Mouse (Mus musculus) lung, embryonic 16.5 days (tissue): ENCODE data around the gene Svs3a. TPM values are rescaled to one million over a fixed set of nuclear protein-coding genes. Genes with fewer than 3 reads are reported as not detected.
"Not testable (repeated sequence)": the region's sequence is repeated elsewhere in the genome, so short reads cannot be mapped to it uniquely, and the experiment has no call there.

Experiments used
- ATAC-seq: fragments of 200-750 bp; cut with Nextera tagmentation; 2 replicates; pipeline ENCODE4 v1.8.0; 2017; ENCODE audit warnings: low read depth, mild to moderate bottlenecking, moderate library complexity
- H3K27ac ChIP-seq: fragments of 300-500 bp; sonication (generic); 2 replicates; pipeline ENCODE4 v1.5.1; 2014; ENCODE audit warnings: mild to moderate bottlenecking, control low read depth, low read length
- H3K27me3 ChIP-seq: fragments of 300-500 bp; sonication (generic); 2 replicates; pipeline ENCODE4 v1.6.1; 2014; ENCODE audit warnings: low read depth, low read length, mixed read lengths; ENCODE audit not compliant: control insufficient read depth, insufficient read depth
- H3K36me3 ChIP-seq: fragments of 300-500 bp; sonication (generic); 2 replicates; pipeline ENCODE4 v1.6.1; 2014; ENCODE audit warnings: low read length; ENCODE audit not compliant: control insufficient read depth, insufficient read depth
- H3K4me1 ChIP-seq: fragments of 300-500 bp; sonication (generic); replicated peaks from 2 replicates; pipeline ENCODE4 v1.6.1; 2014; ENCODE audit warnings: low read length, mixed read lengths; ENCODE audit not compliant: control insufficient read depth, insufficient read depth
- H3K4me2 ChIP-seq: fragments of 300-500 bp; sonication (generic); 2 replicates; pipeline ENCODE4 v1.6.1; 2014; ENCODE audit warnings: low read depth, low read length, control low read depth
- H3K4me3 ChIP-seq: fragments of 300-500 bp; sonication (generic); 2 replicates; pipeline ENCODE4 v1.5.1; 2014; ENCODE audit warnings: mild to moderate bottlenecking, low read length, control low read depth
- H3K9ac ChIP-seq: fragments of 300-500 bp; sonication (generic); 2 replicates; pipeline ENCODE4 v1.6.1; 2014; ENCODE audit warnings: low read length, control low read depth
- H3K9me3 ChIP-seq: fragments of 300-500 bp; sonication (generic); 2 replicates; pipeline ENCODE4 v1.6.1; 2016; ENCODE audit warnings: low read length; ENCODE audit not compliant: control insufficient read depth
- WGBS: fragments of 180-500 bp; shearing (Covaris S2); extraction: QIAGEN DNeasy Blood & Tissue Kit; methylation state at CpG from one replicate; pipeline ENCODE4 v1.1.7; 2014; 5-methylcytosine and 5-hydroxymethylcytosine counted together
- polyA plus RNA-seq: library from polyadenylated mRNA; unstranded; fragments of >200 nt; fragmentation: Nextera tagmentation; extraction: Ambion mirVana; gene quantifications from 2 replicates; pipeline ENCODE4 v1.2.1, GENCODE M21; 2015

Svs3a gene
- polyA plus RNA-seq, result not detected in 2 replicates

DNA sequence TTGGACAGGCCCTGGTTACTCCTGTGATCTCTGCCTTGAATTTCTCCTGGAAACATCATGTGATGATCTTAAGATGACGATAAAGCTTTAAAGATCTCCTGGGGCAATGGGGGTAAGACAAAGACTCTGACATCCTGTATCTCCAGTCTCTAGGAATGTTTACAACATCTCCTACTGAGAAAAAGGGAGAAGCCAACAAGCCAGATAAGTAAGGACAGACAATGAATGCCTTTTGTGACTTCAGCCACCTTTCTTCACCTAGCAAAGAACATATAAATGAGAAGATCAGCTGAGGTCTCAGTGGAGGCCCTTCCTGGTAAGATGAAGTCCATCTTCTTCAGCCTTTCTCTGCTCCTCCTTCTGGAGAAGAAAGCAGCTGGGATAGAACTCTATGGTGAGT, at the start of gene Svs3a:
Gene Svs3a, plus strand, starts transcription at position 301 of the 400 bp plus-strand sequence.
- H3K9ac ChIP-seq, ATAC-seq, H3K9me3 ChIP-seq, H3K4me2 ChIP-seq, H3K36me3 ChIP-seq, H3K27me3 ChIP-seq, H3K4me1 ChIP-seq, H3K4me3 ChIP-seq, H3K27ac ChIP-seq: not testable (repeated sequence)
- 76% methylated on average over 1 of the region's 1 CpGs for WGBS

DNA sequence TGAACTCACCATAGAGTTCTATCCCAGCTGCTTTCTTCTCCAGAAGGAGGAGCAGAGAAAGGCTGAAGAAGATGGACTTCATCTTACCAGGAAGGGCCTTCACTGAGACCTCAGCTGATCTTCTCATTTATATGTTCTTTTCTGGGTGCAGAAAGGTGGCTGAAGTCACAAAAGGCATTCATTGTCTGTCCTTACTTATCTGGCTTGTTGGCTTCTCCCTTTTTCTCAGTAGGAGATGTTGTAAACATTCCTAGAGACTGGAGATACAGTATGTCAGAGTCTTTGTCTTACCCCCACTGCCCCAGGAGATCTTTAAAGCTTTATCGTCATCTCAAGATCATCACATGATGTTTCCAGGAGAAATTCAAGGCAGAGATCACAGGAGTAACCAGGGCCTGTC, 32.5 kb upstream of the Svs3a start, which contains the start of gene Svs3b:
Gene Svs3b, minus strand, starts transcription at position 101 of the 400 bp plus-strand sequence.
- not testable (repeated sequence) for H3K36me3 ChIP-seq, ATAC-seq, H3K4me2 ChIP-seq, H3K27me3 ChIP-seq, H3K27ac ChIP-seq, H3K4me3 ChIP-seq, H3K9ac ChIP-seq, H3K4me1 ChIP-seq, H3K9me3 ChIP-seq
- 71% methylated on average over 1 of the region's 1 CpGs for WGBS

DNA sequence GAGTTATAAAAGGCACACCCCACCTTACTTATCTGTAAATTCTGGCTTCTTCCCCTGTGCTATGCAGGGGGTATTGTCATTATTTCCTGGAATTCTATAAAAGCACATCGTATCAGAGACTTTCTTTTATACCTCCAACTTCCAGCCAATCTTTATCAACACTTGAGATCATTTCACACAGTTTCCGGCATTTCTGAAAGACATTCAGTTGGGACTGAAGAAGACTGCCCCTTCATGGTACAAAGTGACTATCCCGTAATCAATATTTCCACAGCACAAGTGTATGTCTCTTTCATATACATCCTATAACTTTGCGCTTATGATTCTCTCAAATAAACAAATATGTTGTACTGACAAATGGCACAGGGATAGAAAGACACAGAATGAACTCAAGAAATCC, 10.7 kb upstream of the Svs3a start, which contains the start of gene Svs4:
Gene Svs4, minus strand, starts transcription at position 101 of the 400 bp plus-strand sequence.
- no peak for ATAC-seq
- Histone ChIP-seq H3K9ac (no peak within 1 kb of the TSS), H3K4me1 (no peaks in the 10 kb centered on the region), H3K36me3 (no peaks in the 10 kb centered on the region), H3K27ac (no peak within 1 kb of the TSS), H3K4me2 (no peak within 1 kb of the TSS), H3K9me3 (no peaks in the 10 kb centered on the region), H3K4me3 (no peak within 1 kb of the TSS), H3K27me3 (no peaks in the 10 kb centered on the region)
- 85% methylated on average over 4 of the region's 4 CpGs for WGBS

DNA sequence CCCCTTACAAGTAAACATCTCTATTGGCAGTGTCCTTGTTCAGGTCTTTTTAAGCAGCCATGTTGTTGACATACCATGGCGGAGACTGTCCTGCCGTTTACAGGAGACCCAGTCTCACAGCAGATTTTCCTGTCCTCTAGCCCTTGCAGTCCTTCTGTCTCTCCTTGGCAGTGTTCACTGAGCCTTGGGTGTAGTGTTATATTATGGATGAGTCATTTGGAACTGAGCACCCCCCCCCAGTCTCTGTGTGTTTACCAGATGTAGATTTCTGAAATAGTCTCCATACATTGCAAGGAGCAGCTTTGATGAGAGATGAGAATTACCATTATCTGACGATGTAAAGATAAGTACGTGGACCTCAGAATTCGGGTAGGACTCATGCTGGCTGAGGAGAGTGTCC, 23.5 kb downstream of the Svs3a start:
- no peak for ATAC-seq
- Histone ChIP-seq H3K9ac (no peak overlapping the region), H3K27ac (no peak overlapping the region), H3K27me3 (no peaks in the 10 kb centered on the region), H3K4me1 (no peaks in the 10 kb centered on the region), H3K4me2 (no peak overlapping the region), H3K9me3 (no peaks in the 10 kb centered on the region), H3K4me3 (no peak overlapping the region), H3K36me3 (no peaks in the 10 kb centered on the region)
- WGBS, result 72% methylated on average over 5 of the region's 5 CpGs

DNA sequence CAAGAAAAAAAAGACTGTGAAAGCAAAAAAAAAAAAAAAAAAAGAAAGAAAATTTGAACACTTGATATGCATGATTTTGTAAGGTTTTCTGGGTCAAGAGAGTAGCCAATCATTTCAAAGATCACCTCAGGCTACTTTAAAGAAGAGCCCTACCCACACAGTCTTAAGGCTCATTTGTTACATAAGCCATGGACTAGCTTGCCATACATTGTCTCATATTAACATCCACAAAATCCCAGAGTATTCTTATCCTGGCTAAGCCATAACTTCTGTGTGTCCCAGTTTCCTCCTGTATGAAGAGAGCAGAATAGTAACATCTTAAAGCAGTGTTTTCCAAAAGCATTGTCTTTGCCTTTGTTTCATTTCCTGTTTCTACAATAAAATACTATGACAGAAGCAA, 26.4 kb downstream of the Svs3a start:
- H3K36me3 ChIP-seq, H3K4me1 ChIP-seq, H3K27ac ChIP-seq, H3K27me3 ChIP-seq, H3K4me2 ChIP-seq, ATAC-seq, H3K4me3 ChIP-seq, H3K9me3 ChIP-seq, H3K9ac ChIP-seq: not testable (repeated sequence)

DNA sequence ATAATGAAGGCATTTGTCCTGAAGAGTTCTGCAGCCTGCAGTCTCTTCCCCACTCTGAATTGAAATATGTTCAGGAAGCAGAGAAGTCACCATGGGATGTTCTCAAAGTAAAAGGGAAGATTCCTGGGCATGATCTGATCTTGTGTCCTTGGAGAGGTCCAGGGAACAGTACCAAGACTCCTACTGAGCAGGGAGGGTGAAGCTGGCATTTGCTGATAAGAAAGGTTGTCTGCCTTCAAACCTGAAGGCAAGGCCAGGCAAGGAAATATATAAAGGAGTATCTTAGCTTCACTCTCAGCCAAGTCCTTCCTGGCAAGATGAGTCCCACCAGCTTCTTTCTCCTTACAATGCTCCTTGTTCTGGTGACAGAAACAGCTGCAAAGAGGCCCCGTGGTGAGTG, 27.4 kb downstream of the Svs3a start, which contains the start of gene Svs6:
Gene Svs6, plus strand, starts transcription at position 301 of the 400 bp plus-strand sequence.
- H3K27ac ChIP-seq, H3K9ac ChIP-seq, H3K36me3 ChIP-seq, ATAC-seq, H3K4me2 ChIP-seq, H3K4me3 ChIP-seq, H3K27me3 ChIP-seq, H3K9me3 ChIP-seq, H3K4me1 ChIP-seq: not testable (repeated sequence)
- WGBS, result 67% methylated on average over 1 of the region's 1 CpGs

DNA sequence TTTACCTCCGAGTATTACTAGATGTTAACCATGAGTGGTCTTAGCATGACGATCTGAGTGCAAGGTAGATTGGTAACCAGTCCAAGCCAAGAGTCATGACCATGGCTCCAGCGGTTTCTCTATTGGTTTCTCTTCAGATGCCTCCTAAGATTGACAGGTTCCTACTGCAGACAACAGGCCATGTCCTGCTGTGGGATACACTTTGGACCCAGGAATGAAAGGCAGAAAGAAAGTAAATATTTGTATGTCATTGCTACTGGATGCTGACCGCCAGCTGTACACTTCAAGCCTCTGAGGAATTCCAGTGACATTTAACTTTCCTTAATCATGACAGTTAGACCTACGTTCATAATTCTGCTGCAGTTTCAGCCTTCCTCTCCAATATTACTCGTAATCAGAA, 31.9 kb downstream of the Svs3a start:
- no peak for ATAC-seq
- Histone ChIP-seq H3K27ac (no peak overlapping the region), H3K27me3 (no peaks in the 10 kb centered on the region), H3K4me3 (no peak overlapping the region), H3K9me3 (no peaks in the 10 kb centered on the region), H3K4me2 (no peak overlapping the region), H3K36me3 (no peaks in the 10 kb centered on the region), H3K9ac (no peak overlapping the region), H3K4me1 (no peaks in the 10 kb centered on the region)
- 75% methylated on average over 6 of the region's 6 CpGs for WGBS

DNA sequence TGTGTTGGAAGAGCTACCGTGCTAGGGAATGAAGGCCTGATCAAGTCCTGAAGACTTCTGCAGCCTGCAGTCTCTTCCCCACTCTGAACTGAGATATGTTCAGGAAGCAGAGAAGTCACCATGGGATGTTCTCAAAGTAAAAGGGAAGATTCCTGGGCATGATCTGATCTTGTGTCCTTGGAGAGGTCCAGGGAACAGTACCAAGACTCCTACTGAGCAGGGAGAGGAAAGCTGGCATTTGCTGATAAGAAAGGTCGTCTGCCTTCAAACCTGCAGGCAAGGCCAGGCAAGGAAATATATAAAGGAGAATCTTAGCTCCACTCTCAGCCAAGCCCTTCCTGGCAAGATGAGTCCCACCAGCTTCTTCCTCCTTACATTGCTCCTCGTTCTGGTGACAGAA, 43.4 kb downstream of the Svs3a start, which contains the start of gene Svs5:
Gene Svs5, plus strand, starts transcription at position 301 of the 400 bp plus-strand sequence.
- not testable (repeated sequence) for ATAC-seq, H3K9me3 ChIP-seq, H3K4me1 ChIP-seq, H3K4me2 ChIP-seq, H3K4me3 ChIP-seq, H3K27ac ChIP-seq, H3K27me3 ChIP-seq, H3K9ac ChIP-seq, H3K36me3 ChIP-seq
- 73% methylated on average over 3 of the region's 3 CpGs for WGBS
